Mouse (Mus musculus): ENCODE measurements around the gene Slc2a6. TPM values are rescaled to one million over a fixed set of nuclear protein-coding genes. Genes with fewer than 3 reads are reported as not detected.

Slc2a6 gene
- polyA plus RNA-seq (2014; fragmentation: Nextera tagmentation; extraction: Ambion mirVana) = 1.2 and 1.6 TPM in 2 replicates

- H3K4me1 ChIP-seq (ENCODE audit: control insufficient read depth, insufficient read depth, low read length) = peaks cover 6% of the 10 kb centered on the region; the same call in 1 of the 2 replicates
- peak within 1 kb of the TSS; percentile 28 for H3K4me3 ChIP-seq (ENCODE audit: low read depth, low read length)
- H3K27ac ChIP-seq (ENCODE audit: low read depth, low read length) = no peak within 1 kb of the TSS
- H3K9me3 ChIP-seq (ENCODE audit: control insufficient read depth, low read length) = no peaks in the 10 kb centered on the region
- H3K4me2 ChIP-seq = peak within 1 kb of the TSS; percentile 64
- no peaks in the 10 kb centered on the region; the same call in 1 of the 2 replicates for H3K27me3 ChIP-seq (ENCODE audit: control insufficient read depth, insufficient read depth, low read length)
- WGBS = 3% methylated on average over 38 of the region's 38 CpGs
- ATAC-seq (ENCODE audit: low FRiP score) = peak; percentile 100
- DNase-seq (ENCODE audit: low spot score, missing footprints) = peak; percentile 95
- H3K9ac ChIP-seq (ENCODE audit: low read length) = peak within 1 kb of the TSS; percentile 59
- H3K36me3 ChIP-seq (ENCODE audit: control insufficient read depth, insufficient read depth, low read length) = no peaks in the 10 kb centered on the region
These were observed at the start of gene Slc2a6 for GRCm38 (mm10) chr2:27027618-27028436. TSS of gene Slc2a6 (minus strand) at chr2:27027998.

GRCm38 (mm10) chr2:27075485-27075884 lies 47.7 kb upstream of the Slc2a6 start:
- H3K27ac ChIP-seq (ENCODE audit: low read depth, low read length) = no peak overlapping the region
- no peak for ATAC-seq (ENCODE audit: low FRiP score)
- no peak overlapping the region for H3K4me3 ChIP-seq (ENCODE audit: low read depth, low read length)
- no peak overlapping the region for H3K4me2 ChIP-seq
- no peaks in the 10 kb centered on the region for H3K27me3 ChIP-seq (ENCODE audit: control insufficient read depth, insufficient read depth, low read length)
- no peaks in the 10 kb centered on the region for H3K36me3 ChIP-seq (ENCODE audit: control insufficient read depth, insufficient read depth, low read length)
- H3K4me1 ChIP-seq (ENCODE audit: control insufficient read depth, insufficient read depth, low read length) = peaks cover 11% of the 10 kb centered on the region
- no peaks in the 10 kb centered on the region for H3K9me3 ChIP-seq (ENCODE audit: control insufficient read depth, low read length)
- H3K9ac ChIP-seq (ENCODE audit: low read length) = no peak overlapping the region
- DNase-seq (ENCODE audit: low spot score, missing footprints) = no peak
- WGBS = 72% methylated on average over 3 of the region's 3 CpGs

- WGBS = 86% methylated on average over 4 of the region's 4 CpGs
- no peak overlapping the region for H3K4me2 ChIP-seq
- DNase-seq (ENCODE audit: low spot score, missing footprints) (no peak), ATAC-seq (ENCODE audit: low FRiP score) (no peak)
- peaks cover 11% of the 10 kb centered on the region for H3K4me1 ChIP-seq (ENCODE audit: control insufficient read depth, insufficient read depth, low read length)
- H3K4me3 ChIP-seq (ENCODE audit: low read depth, low read length) = no peak overlapping the region
- no peak overlapping the region for H3K27ac ChIP-seq (ENCODE audit: low read depth, low read length)
- no peaks in the 10 kb centered on the region for H3K36me3 ChIP-seq (ENCODE audit: control insufficient read depth, insufficient read depth, low read length)
- H3K9me3 ChIP-seq (ENCODE audit: control insufficient read depth, low read length) = no peaks in the 10 kb centered on the region
- no peak overlapping the region for H3K9ac ChIP-seq (ENCODE audit: low read length)
- no peaks in the 10 kb centered on the region for H3K27me3 ChIP-seq (ENCODE audit: control insufficient read depth, insufficient read depth, low read length)
These were observed 47.0 kb upstream of the Slc2a6 start for GRCm38 (mm10) chr2:27074804-27075203.

GRCm38 (mm10) chr2:27073407-27073806 lies 45.6 kb upstream of the Slc2a6 start:
- H3K36me3 ChIP-seq (ENCODE audit: control insufficient read depth, insufficient read depth, low read length) = no peaks in the 10 kb centered on the region
- no peak for DNase-seq (ENCODE audit: low spot score, missing footprints)
- WGBS = 69% methylated on average over 4 of the region's 4 CpGs
- H3K4me2 ChIP-seq = no peak overlapping the region
- H3K9ac ChIP-seq (ENCODE audit: low read length) = no peak overlapping the region
- H3K9me3 ChIP-seq (ENCODE audit: control insufficient read depth, low read length) = no peaks in the 10 kb centered on the region
- H3K27me3 ChIP-seq (ENCODE audit: control insufficient read depth, insufficient read depth, low read length) = no peaks in the 10 kb centered on the region
- H3K4me3 ChIP-seq (ENCODE audit: low read depth, low read length) = no peak overlapping the region
- H3K4me1 ChIP-seq (ENCODE audit: control insufficient read depth, insufficient read depth, low read length) = no peaks in the 10 kb centered on the region
- H3K27ac ChIP-seq (ENCODE audit: low read depth, low read length) = no peak overlapping the region
- ATAC-seq (ENCODE audit: low FRiP score) = no peak

GRCm38 (mm10) chr2:27071978-27072377 lies 44.2 kb upstream of the Slc2a6 start, which contains the start of gene Mymk:
TSS of gene Mymk (minus strand) at chr2:27072179.
- ATAC-seq (ENCODE audit: low FRiP score) (no peak), DNase-seq (ENCODE audit: low spot score, missing footprints) (no peak)
- 82% methylated on average over 2 of the region's 2 CpGs for WGBS
- no peaks in the 10 kb centered on the region for H3K27me3 ChIP-seq (ENCODE audit: control insufficient read depth, insufficient read depth, low read length)
- no peaks in the 10 kb centered on the region for H3K36me3 ChIP-seq (ENCODE audit: control insufficient read depth, insufficient read depth, low read length)
- H3K4me2 ChIP-seq = no peak within 1 kb of the TSS
- no peak within 1 kb of the TSS for H3K4me3 ChIP-seq (ENCODE audit: low read depth, low read length)
- no peaks in the 10 kb centered on the region for H3K4me1 ChIP-seq (ENCODE audit: control insufficient read depth, insufficient read depth, low read length)
- no peak within 1 kb of the TSS for H3K27ac ChIP-seq (ENCODE audit: low read depth, low read length)
- H3K9me3 ChIP-seq (ENCODE audit: control insufficient read depth, low read length) = no peaks in the 10 kb centered on the region
- H3K9ac ChIP-seq (ENCODE audit: low read length) = no peak within 1 kb of the TSS

- no peak overlapping the region for H3K9ac ChIP-seq (ENCODE audit: low read length)
- DNase-seq (ENCODE audit: low spot score, missing footprints) (no peak), ATAC-seq (ENCODE audit: low FRiP score) (no peak)
- no peak overlapping the region for H3K4me2 ChIP-seq
- no peaks in the 10 kb centered on the region for H3K4me1 ChIP-seq (ENCODE audit: control insufficient read depth, insufficient read depth, low read length)
- H3K27ac ChIP-seq (ENCODE audit: low read depth, low read length) = no peak overlapping the region
- no peaks in the 10 kb centered on the region for H3K36me3 ChIP-seq (ENCODE audit: control insufficient read depth, insufficient read depth, low read length)
- 71% methylated on average over 4 of the region's 4 CpGs for WGBS
- no peaks in the 10 kb centered on the region for H3K9me3 ChIP-seq (ENCODE audit: control insufficient read depth, low read length)
- H3K4me3 ChIP-seq (ENCODE audit: low read depth, low read length) = no peak overlapping the region
- H3K27me3 ChIP-seq (ENCODE audit: control insufficient read depth, insufficient read depth, low read length) = no peaks in the 10 kb centered on the region
These were observed 43.3 kb upstream of the Slc2a6 start for GRCm38 (mm10) chr2:27071137-27071536.

- Histone ChIP-seq H3K9ac (ENCODE audit: low read length) (no peak overlapping the region), H3K9me3 (ENCODE audit: control insufficient read depth, low read length) (no peaks in the 10 kb centered on the region), H3K27me3 (ENCODE audit: control insufficient read depth, insufficient read depth, low read length) (no peaks in the 10 kb centered on the region), H3K36me3 (ENCODE audit: control insufficient read depth, insufficient read depth, low read length) (no peaks in the 10 kb centered on the region), H3K4me1 (ENCODE audit: control insufficient read depth, insufficient read depth, low read length) (no peaks in the 10 kb centered on the region), H3K4me3 (ENCODE audit: low read depth, low read length) (no peak overlapping the region), H3K4me2 (no peak overlapping the region), H3K27ac (ENCODE audit: low read depth, low read length) (no peak overlapping the region)
- 87% methylated on average over 2 of the region's 2 CpGs for WGBS
- ATAC-seq (ENCODE audit: low FRiP score) = no peak
- no peak for DNase-seq (ENCODE audit: low spot score, missing footprints)
These were observed 42.5 kb upstream of the Slc2a6 start for GRCm38 (mm10) chr2:27070247-27070813.

- Histone ChIP-seq H3K9me3 (ENCODE audit: control insufficient read depth, low read length) (no peaks in the 10 kb centered on the region), H3K36me3 (ENCODE audit: control insufficient read depth, insufficient read depth, low read length) (no peaks in the 10 kb centered on the region), H3K4me1 (ENCODE audit: control insufficient read depth, insufficient read depth, low read length) (no peaks in the 10 kb centered on the region), H3K27me3 (ENCODE audit: control insufficient read depth, insufficient read depth, low read length) (no peaks in the 10 kb centered on the region), H3K4me3 (ENCODE audit: low read depth, low read length) (no peak overlapping the region), H3K27ac (ENCODE audit: low read depth, low read length) (no peak overlapping the region), H3K4me2 (no peak overlapping the region), H3K9ac (ENCODE audit: low read length) (no peak overlapping the region)
- ATAC-seq (ENCODE audit: low FRiP score) = no peak
- 60% methylated on average over 3 of the region's 3 CpGs for WGBS
- no peak for DNase-seq (ENCODE audit: low spot score, missing footprints)
These were observed 41.8 kb upstream of the Slc2a6 start for GRCm38 (mm10) chr2:27069646-27070045.

- no peak overlapping the region for H3K27ac ChIP-seq (ENCODE audit: low read depth, low read length)
These were observed 40.2 kb upstream of the Slc2a6 start for GRCm38 (mm10) chr2:27067996-27068395.

More at GRCm38 (mm10) chr2:27067996-27068395, 40.2 kb upstream of the Slc2a6 start:
- Histone ChIP-seq H3K9me3 (ENCODE audit: control insufficient read depth, low read length) (no peaks in the 10 kb centered on the region), H3K9ac (ENCODE audit: low read length) (no peak overlapping the region), H3K36me3 (ENCODE audit: control insufficient read depth, insufficient read depth, low read length) (no peaks in the 10 kb centered on the region), H3K27me3 (ENCODE audit: control insufficient read depth, insufficient read depth, low read length) (no peaks in the 10 kb centered on the region), H3K4me1 (ENCODE audit: control insufficient read depth, insufficient read depth, low read length) (no peaks in the 10 kb centered on the region), H3K4me3 (ENCODE audit: low read depth, low read length) (no peak overlapping the region), H3K4me2 (no peak overlapping the region)
- DNase-seq (ENCODE audit: low spot score, missing footprints) = no peak
- ATAC-seq (ENCODE audit: low FRiP score) = no peak
- 62% methylated on average over 2 of the region's 2 CpGs for WGBS
